Mouse (Mus musculus) liver, postnatal 0 days (tissue): Measurements from ENCODE around the gene Tent4a.

ENCODE experiments used
- CTCF ChIP-seq: sonication (generic); IDR thresholded peaks from 2 replicates; pipeline ENCODE4 v1.5.1; 2016; ENCODE audit warnings: antibody characterized with exemption, low read depth
- EP300 ChIP-seq: IDR thresholded peaks from 2 replicates; pipeline ENCODE4 v1.6.1; 2016; ENCODE audit warnings: antibody characterized with exemption, low read depth, mild to moderate bottlenecking

DNA sequence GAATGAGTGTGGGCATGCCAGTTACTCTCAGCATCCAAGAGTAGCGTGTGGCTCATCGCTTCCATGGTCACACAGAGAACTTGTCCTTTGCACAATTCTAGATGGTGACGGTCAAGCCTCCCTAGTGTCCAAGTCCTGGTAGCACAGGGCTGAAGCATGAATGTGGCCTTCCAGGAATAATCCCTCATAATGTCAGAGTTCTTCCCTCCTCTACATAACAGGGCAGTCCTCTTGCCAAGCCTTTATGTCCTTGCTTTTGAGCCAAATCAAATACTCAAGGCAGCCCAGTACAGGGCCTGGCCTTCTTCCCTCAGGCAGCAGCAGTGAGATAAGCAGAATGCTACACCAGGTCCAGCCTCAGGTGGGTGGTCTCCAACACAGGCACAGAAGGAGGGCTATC is 26.8 kb downstream of the Tent4a start:
- TF ChIP-seq CTCF (no peak), EP300 (no peak)
